Mouse (Mus musculus) cortical plate, adult 2 months (tissue): ENCODE data around the gene Svbp.
A peak's percentile ranks its signal among the peaks of the same experiment; 100 is the strongest.

Experiments used
- CTCF ChIP-seq: fragments of 200-500 bp; IDR thresholded peaks from 2 replicates; pipeline ENCODE4 v1.5.1; 2011; ENCODE audit warnings: mild to moderate bottlenecking, control low read depth, low read length; ENCODE audit not compliant: insufficient read depth; ENCODE audit errors: extremely low read depth
- POLR2A ChIP-seq: fragments of 200-500 bp; IDR thresholded peaks from 2 replicates; pipeline ENCODE4 v1.6.1; 2011; ENCODE audit warnings: mild to moderate bottlenecking, low read length, control low read depth; ENCODE audit not compliant: insufficient read depth; ENCODE audit errors: extremely low read depth

GRCm38 (mm10) chr4:119167663-119168062 lies 27.4 kb upstream of the Svbp start:
- TF ChIP-seq POLR2A (no peak), CTCF (peak; percentile 94)
